Mouse (Mus musculus) kidney, postnatal 0 days (tissue): ENCODE measurements around the gene Gtf3c5. TPM values are rescaled to one million over a fixed set of nuclear protein-coding genes. Genes with fewer than 3 reads are reported as not detected.

ENCODE experiments used
- ATAC-seq: fragments of 200-750 bp; cut with Nextera tagmentation; replicated peaks from 2 replicates; pipeline ENCODE4 v1.8.0; 2017; ENCODE audit warnings: low read depth, moderate number of reproducible peaks, moderate TSS enrichment, moderate library complexity; ENCODE audit not compliant: low FRiP score
- DNase-seq: peaks from one replicate; pipeline ENCODE4 v3.0.0-alpha.2; 2016; ENCODE audit warnings: low spot score
- H3K27ac ChIP-seq: fragments of 300-500 bp; sonication (generic); 2 replicates; pipeline ENCODE4 v1.5.1; 2014; ENCODE audit warnings: mild to moderate bottlenecking
- H3K27me3 ChIP-seq: fragments of 300-500 bp; sonication (generic); 2 replicates; pipeline ENCODE4 v1.6.1; 2014; ENCODE audit warnings: low read length, mixed read lengths; ENCODE audit not compliant: insufficient read depth
- H3K36me3 ChIP-seq: fragments of 300-500 bp; sonication (generic); 2 replicates; pipeline ENCODE4 v1.6.1; 2014; ENCODE audit warnings: low read length, mixed read lengths; ENCODE audit not compliant: insufficient read depth
- H3K4me1 ChIP-seq: fragments of 300-500 bp; sonication (generic); replicated peaks from 2 replicates; pipeline ENCODE4 v1.6.1; 2014; ENCODE audit warnings: antibody characterized with exemption, low read length, mixed read lengths; ENCODE audit not compliant: insufficient read depth
- H3K4me2 ChIP-seq: fragments of 300-500 bp; sonication (generic); 2 replicates; pipeline ENCODE4 v1.6.1; 2014; ENCODE audit warnings: mild to moderate bottlenecking, low read length, moderate library complexity, mixed read lengths
- H3K4me3 ChIP-seq: fragments of 300-500 bp; sonication (generic); replicated peaks from 2 replicates; pipeline ENCODE4 v1.5.1; 2014; ENCODE audit warnings: low read depth, low read length
- H3K9ac ChIP-seq: fragments of 300-500 bp; sonication (generic); 2 replicates; pipeline ENCODE4 v1.6.1; 2014; ENCODE audit warnings: low read depth, low read length
- H3K9me3 ChIP-seq: fragments of 300-500 bp; sonication (generic); replicated peaks from 2 replicates; pipeline ENCODE4 v1.6.1; 2016; ENCODE audit warnings: low read length, inconsistent platforms, mixed read lengths
- CTCF ChIP-seq: IDR thresholded peaks from 2 replicates; pipeline ENCODE4 v1.5.1; 2016; ENCODE audit warnings: antibody characterized with exemption, low read depth, mild to moderate bottlenecking, moderate library complexity
- WGBS: fragments of 180-500 bp; shearing (Covaris S2); extraction: QIAGEN DNeasy Blood & Tissue Kit; methylation state at CpG from one replicate; pipeline ENCODE4 v1.1.7; 2014; 5-methylcytosine and 5-hydroxymethylcytosine counted together
- polyA plus RNA-seq: library from polyadenylated mRNA; unstranded; fragments of >200 nt; fragmentation: Nextera tagmentation; extraction: Ambion mirVana; gene quantifications from 2 replicates; pipeline ENCODE4 v1.2.1, GENCODE M21; 2015

Gene Gtf3c5
- polyA plus RNA-seq, 1 experiment from 2014 or later = 19.6 TPM

- no peak overlapping the region for H3K9ac ChIP-seq
- H3K27me3 ChIP-seq = no peaks in the 10 kb centered on the region
- no peaks in the 10 kb centered on the region for H3K9me3 ChIP-seq
- H3K27ac ChIP-seq = peak overlapping the region; percentile 69; the same call in 1 of the 2 replicates
- whole genome bisulfite sequencing = 85% methylated on average over 10 of the region's 10 CpGs
- H3K4me3 ChIP-seq = no peak overlapping the region
- H3K4me2 ChIP-seq = no peak overlapping the region
- H3K4me1 ChIP-seq = peaks cover 25% of the 10 kb centered on the region; the same call in 1 of the 2 replicates
- DNase-seq (no peak), ATAC-seq (no peak)
- TF ChIP-seq CTCF = no peak
- H3K36me3 ChIP-seq = no peaks in the 10 kb centered on the region
These were observed 59.1 kb downstream of the Gtf3c5 start for GRCm38 (mm10) chr2:28524406-28524805.

- peaks cover 25% of the 10 kb centered on the region; the same call in 1 of the 2 replicates for H3K4me1 ChIP-seq
- peak; percentile 49 for ATAC-seq
These were observed 59.9 kb downstream of the Gtf3c5 start for GRCm38 (mm10) chr2:28523643-28524117.

GRCm38 (mm10) chr2:28522166-28522565 is 61.4 kb downstream of the Gtf3c5 start:
- 79% methylated on average over 4 of the region's 4 CpGs for WGBS

More at GRCm38 (mm10) chr2:28523643-28524117, 59.9 kb downstream of the Gtf3c5 start:
- no peak overlapping the region for H3K27ac ChIP-seq
- H3K9ac ChIP-seq = no peak overlapping the region
- H3K4me3 ChIP-seq = no peak overlapping the region
- H3K9me3 ChIP-seq = no peaks in the 10 kb centered on the region
- no peak for TF ChIP-seq CTCF
- H3K4me2 ChIP-seq = no peak overlapping the region
- H3K36me3 ChIP-seq = no peaks in the 10 kb centered on the region
- peak; percentile 79 for DNase-seq
- H3K27me3 ChIP-seq = no peaks in the 10 kb centered on the region
- WGBS = 38% methylated on average over 5 of the region's 5 CpGs

GRCm38 (mm10) chr2:28521571-28522151 is 61.9 kb downstream of the Gtf3c5 start:
- no peak for TF ChIP-seq CTCF
- H3K27me3 ChIP-seq = no peaks in the 10 kb centered on the region
- ATAC-seq (no peak), DNase-seq (no peak)
- 70% methylated on average over 6 of the region's 6 CpGs for WGBS
- H3K4me1 ChIP-seq = peaks cover 28% of the 10 kb centered on the region; the same call in 1 of the 2 replicates
- no peak overlapping the region for H3K9ac ChIP-seq
- no peaks in the 10 kb centered on the region for H3K36me3 ChIP-seq
- no peak overlapping the region for H3K4me3 ChIP-seq
- no peak overlapping the region for H3K27ac ChIP-seq
- no peaks in the 10 kb centered on the region for H3K9me3 ChIP-seq
- H3K4me2 ChIP-seq = no peak overlapping the region

More at GRCm38 (mm10) chr2:28522166-28522565, 61.4 kb downstream of the Gtf3c5 start:
- DNase-seq = no peak
- no peak overlapping the region for H3K9ac ChIP-seq
- H3K4me1 ChIP-seq = peaks cover 31% of the 10 kb centered on the region; the same call in 1 of the 2 replicates
- no peak overlapping the region for H3K4me3 ChIP-seq
- no peaks in the 10 kb centered on the region for H3K36me3 ChIP-seq
- H3K4me2 ChIP-seq = no peak overlapping the region
- no peak for ATAC-seq
- H3K27me3 ChIP-seq = no peaks in the 10 kb centered on the region
- no peak for TF ChIP-seq CTCF
- no peaks in the 10 kb centered on the region for H3K9me3 ChIP-seq
- no peak overlapping the region for H3K27ac ChIP-seq

GRCm38 (mm10) chr2:28520581-28520980 is 63.0 kb downstream of the Gtf3c5 start:
- H3K4me1 ChIP-seq = peaks cover 21% of the 10 kb centered on the region; the same call in 1 of the 2 replicates
- ATAC-seq = no peak
- no peaks in the 10 kb centered on the region for H3K9me3 ChIP-seq
- no peak overlapping the region for H3K9ac ChIP-seq
- 83% methylated on average over 5 of the region's 5 CpGs for WGBS
- H3K36me3 ChIP-seq = no peaks in the 10 kb centered on the region
- no peak overlapping the region for H3K27ac ChIP-seq
- H3K4me2 ChIP-seq = no peak overlapping the region
- DNase-seq = no peak
- H3K27me3 ChIP-seq = no peaks in the 10 kb centered on the region
- no peak for TF ChIP-seq CTCF
- no peak overlapping the region for H3K4me3 ChIP-seq

- Histone ChIP-seq H3K9ac (no peak overlapping the region), H3K9me3 (no peaks in the 10 kb centered on the region), H3K4me2 (no peak overlapping the region), H3K4me1 (peaks cover 16% of the 10 kb centered on the region), H3K27me3 (no peaks in the 10 kb centered on the region), H3K4me3 (no peak overlapping the region), H3K36me3 (no peaks in the 10 kb centered on the region), H3K27ac (no peak overlapping the region)
- DNase-seq (no peak), ATAC-seq (no peak)
- 65% methylated on average over 2 of the region's 2 CpGs for WGBS
- TF ChIP-seq CTCF = no peak
These were observed 65.3 kb downstream of the Gtf3c5 start for GRCm38 (mm10) chr2:28518231-28518630.
